Mouse (Mus musculus) embryonic fibroblast, embryonic 13.5 days (primary cell): Measurements from ENCODE around the gene Spata1. TPM values are rescaled to one million over a fixed set of nuclear protein-coding genes. Genes with fewer than 3 reads are reported as not detected.

ENCODE experiments used
- H3K27ac ChIP-seq: 2 replicates; pipeline ENCODE4 v1.5.1; 2012; ENCODE audit warnings: low read length, control low read depth, inconsistent platforms; ENCODE audit not compliant: insufficient read depth
- H3K4me1 ChIP-seq: 2 replicates; pipeline ENCODE4 v1.6.1; 2011; ENCODE audit warnings: low read length; ENCODE audit not compliant: control insufficient read depth, insufficient read depth
- H3K4me3 ChIP-seq: 2 replicates; pipeline ENCODE4 v1.5.1; 2011; ENCODE audit warnings: mild to moderate bottlenecking, control low read depth, low read length; ENCODE audit not compliant: insufficient read depth
- CTCF ChIP-seq: IDR thresholded peaks from 2 replicates; pipeline ENCODE4 v1.5.1; 2011; ENCODE audit warnings: mild to moderate bottlenecking, control low read depth, low read length, moderate library complexity, borderline replicate concordance; ENCODE audit not compliant: insufficient read depth
- POLR2A ChIP-seq: IDR thresholded peaks from 2 replicates; pipeline ENCODE4 v1.6.1; 2011; ENCODE audit warnings: low read depth, mild to moderate bottlenecking, control low read depth, low read length, moderate library complexity
- polyA plus RNA-seq: library from polyadenylated mRNA; stranded (reverse); fragments of >200 nt; gene quantifications from 2 replicates; pipeline ENCODE4 v1.2.4, GENCODE M21; 2011; ENCODE audit warnings: low read depth; ENCODE audit not compliant: missing spikeins, insufficient read length

Spata1 gene
- polyA plus RNA-seq, 1 experiment = 6.1 TPM

- Histone ChIP-seq H3K27ac (no peak overlapping the region), H3K4me1 (peaks cover 2% of the 10 kb centered on the region; the same call in 1 of the 2 replicates), H3K4me3 (peak overlapping the region; percentile 86)
- TF ChIP-seq CTCF (no peak), POLR2A (no peak)
These were observed 2.1 kb upstream of the Spata1 start for GRCm38 (mm10) chr3:146501601-146502123.

- TF ChIP-seq POLR2A = no peak
- no peak for TF ChIP-seq CTCF
- H3K27ac ChIP-seq = peak overlapping the region; percentile 97
- H3K4me1 ChIP-seq = peaks cover 2% of the 10 kb centered on the region; the same call in 1 of the 2 replicates
- peak overlapping the region; percentile 86 for H3K4me3 ChIP-seq
These were observed 1.3 kb upstream of the Spata1 start for GRCm38 (mm10) chr3:146500810-146501201.

- Histone ChIP-seq H3K4me1 (peaks cover 2% of the 10 kb centered on the region; the same call in 1 of the 2 replicates), H3K4me3 (peak overlapping the region; percentile 86), H3K27ac (peak overlapping the region; percentile 97)
- TF ChIP-seq CTCF (no peak), POLR2A (peak; percentile 11)
These were observed 653 bp upstream of the Spata1 start for GRCm38 (mm10) chr3:146500003-146500809.

GRCm38 (mm10) chr3:146498989-146499388, 564 bp downstream of the Spata1 start:
- Histone ChIP-seq H3K4me3 (peak overlapping the region; percentile 95), H3K4me1 (peaks cover 2% of the 10 kb centered on the region; the same call in 1 of the 2 replicates), H3K27ac (peak overlapping the region; percentile 93)
- TF ChIP-seq POLR2A (no peak), CTCF (no peak)

- Histone ChIP-seq H3K4me3 (no peak overlapping the region), H3K4me1 (no peaks in the 10 kb centered on the region), H3K27ac (no peak overlapping the region)
- TF ChIP-seq CTCF = no peak
- no peak for TF ChIP-seq POLR2A
These were observed 4.6 kb downstream of the Spata1 start for GRCm38 (mm10) chr3:146494941-146495340.

- Histone ChIP-seq H3K4me1 (no peaks in the 10 kb centered on the region), H3K4me3 (no peak overlapping the region), H3K27ac (no peak overlapping the region)
- TF ChIP-seq POLR2A (no peak), CTCF (no peak)
These were observed 13.1 kb downstream of the Spata1 start for GRCm38 (mm10) chr3:146486464-146486863.

GRCm38 (mm10) chr3:146482044-146482443, 17.5 kb downstream of the Spata1 start:
- Histone ChIP-seq H3K4me3 (no peak overlapping the region), H3K4me1 (no peaks in the 10 kb centered on the region), H3K27ac (no peak overlapping the region)
- TF ChIP-seq POLR2A = no peak
- TF ChIP-seq CTCF = no peak

GRCm38 (mm10) chr3:146474428-146474827, 25.1 kb downstream of the Spata1 start:
- Histone ChIP-seq H3K4me3 (no peak overlapping the region), H3K27ac (peak overlapping the region; percentile 93), H3K4me1 (peaks cover 7% of the 10 kb centered on the region)
- TF ChIP-seq CTCF = no peak
- TF ChIP-seq POLR2A = no peak

GRCm38 (mm10) chr3:146473741-146474140, 25.8 kb downstream of the Spata1 start:
- Histone ChIP-seq H3K4me3 (no peak overlapping the region), H3K27ac (peak overlapping the region; percentile 93), H3K4me1 (peaks cover 7% of the 10 kb centered on the region)
- TF ChIP-seq CTCF = no peak
- TF ChIP-seq POLR2A = no peak

GRCm38 (mm10) chr3:146472657-146473056, 26.9 kb downstream of the Spata1 start:
- TF ChIP-seq CTCF = no peak
- TF ChIP-seq POLR2A = no peak
- H3K4me1 ChIP-seq = peaks cover 7% of the 10 kb centered on the region
- H3K4me3 ChIP-seq = no peak overlapping the region
- H3K27ac ChIP-seq = no peak overlapping the region

- TF ChIP-seq CTCF = no peak
- no peak for TF ChIP-seq POLR2A
- Histone ChIP-seq H3K4me3 (no peak overlapping the region), H3K4me1 (peaks cover 5% of the 10 kb centered on the region), H3K27ac (no peak overlapping the region)
These were observed 30.3 kb downstream of the Spata1 start for GRCm38 (mm10) chr3:146469226-146469625.
